Mouse (Mus musculus): ENCODE data around the gene Crabp2. TPM values are rescaled to one million over a fixed set of nuclear protein-coding genes. Genes with fewer than 3 reads are reported as not detected.

The Crabp2 gene
- total and polyA plus RNA-seq, 3 experiments, result 0.23 to 1.2 TPM; not detected in 1

GRCm38 (mm10) chr3:87944838-87945600, 3.4 kb upstream of the Crabp2 start:
- Histone ChIP-seq H3K9ac (ENCODE audit: control insufficient read depth, low read depth, low read length, poor library complexity, severe bottlenecking) (no peak overlapping the region), H3K79me2 (ENCODE audit: control insufficient read depth, insufficient read depth, low read length, poor library complexity) (no peaks in the 10 kb centered on the region), H3K4me1 (ENCODE audit: control insufficient read depth in 1 of 2, insufficient read depth in 2 of 2, low read length in 2 of 2) (no peaks in the 10 kb centered on the region), H3K27ac (ENCODE audit: control insufficient read depth, low read depth, low read length) (no peak overlapping the region), H3K4me3 (ENCODE audit: control insufficient read depth in 1 of 2, insufficient read depth in 1 of 2, low read depth in 2 of 2, low read length in 2 of 2) (no peak overlapping the region), H3K36me3 (ENCODE audit: control insufficient read depth in 1 of 2, insufficient read depth in 2 of 2, low read length in 2 of 2) (peaks cover 0 to 15% of the 10 kb centered on the region in 2 experiments; a peak in 2 of 4 replicates), H3K27me3 (ENCODE audit: control insufficient read depth in 1 of 2, insufficient read depth in 2 of 2, low read length in 2 of 2) (no peaks in the 10 kb centered on the region), H3K9me3 (replicated peaks; ENCODE audit: insufficient read depth, low read length) (no peaks in the 10 kb centered on the region)
- DNase-seq (ENCODE audit: low read depth, low spot score), result no peak
- TF ChIP-seq ELF1 (IDR thresholded peaks at IDR 0.05; ENCODE audit: low read depth, low read length), result no peak
- no peak for TF ChIP-seq HCFC1 (IDR thresholded peaks at IDR 0.05; ENCODE audit: low read depth, low read length)
- no peak for TF ChIP-seq CTCF (IDR thresholded peaks at IDR 0.05 in 2 of 3, conservative IDR thresholded peaks at IDR 0.05 in 1 of 3; ENCODE audit: control insufficient read depth in 1 of 3, insufficient read depth in 1 of 3, low read depth in 2 of 3, low read length in 3 of 3, poor library complexity in 1 of 3, severe bottlenecking in 1 of 3)
- TF ChIP-seq TCF12 (IDR thresholded peaks at IDR 0.05; ENCODE audit: low read depth, low read length), result no peak
- no peak for TF ChIP-seq ZKSCAN1 (IDR thresholded peaks at IDR 0.05; ENCODE audit: low read depth, low read length)
- no peak for TF ChIP-seq JUND (IDR thresholded peaks at IDR 0.05; ENCODE audit: low read depth, low read length)
- TF ChIP-seq TAL1 (IDR thresholded peaks at IDR 0.05; ENCODE audit: low read length), result no peak
- no peak for TF ChIP-seq USF1 (IDR thresholded peaks at IDR 0.05; ENCODE audit: low read depth, low read length)
- no peak for TF ChIP-seq CHD2 (IDR thresholded peaks at IDR 0.05; ENCODE audit: low read length)
- TF ChIP-seq RAD21 (IDR thresholded peaks at IDR 0.05; ENCODE audit: low read depth, low read length), result no peak
- TF ChIP-seq MEF2A (IDR thresholded peaks at IDR 0.05; ENCODE audit: extremely low read depth, insufficient replicate concordance, low read depth, low read length, poor library complexity, severe bottlenecking), result no peak
- no peak for TF ChIP-seq POLR2AphosphoS2 (IDR thresholded peaks at IDR 0.05; ENCODE audit: low read length)

DNA sequence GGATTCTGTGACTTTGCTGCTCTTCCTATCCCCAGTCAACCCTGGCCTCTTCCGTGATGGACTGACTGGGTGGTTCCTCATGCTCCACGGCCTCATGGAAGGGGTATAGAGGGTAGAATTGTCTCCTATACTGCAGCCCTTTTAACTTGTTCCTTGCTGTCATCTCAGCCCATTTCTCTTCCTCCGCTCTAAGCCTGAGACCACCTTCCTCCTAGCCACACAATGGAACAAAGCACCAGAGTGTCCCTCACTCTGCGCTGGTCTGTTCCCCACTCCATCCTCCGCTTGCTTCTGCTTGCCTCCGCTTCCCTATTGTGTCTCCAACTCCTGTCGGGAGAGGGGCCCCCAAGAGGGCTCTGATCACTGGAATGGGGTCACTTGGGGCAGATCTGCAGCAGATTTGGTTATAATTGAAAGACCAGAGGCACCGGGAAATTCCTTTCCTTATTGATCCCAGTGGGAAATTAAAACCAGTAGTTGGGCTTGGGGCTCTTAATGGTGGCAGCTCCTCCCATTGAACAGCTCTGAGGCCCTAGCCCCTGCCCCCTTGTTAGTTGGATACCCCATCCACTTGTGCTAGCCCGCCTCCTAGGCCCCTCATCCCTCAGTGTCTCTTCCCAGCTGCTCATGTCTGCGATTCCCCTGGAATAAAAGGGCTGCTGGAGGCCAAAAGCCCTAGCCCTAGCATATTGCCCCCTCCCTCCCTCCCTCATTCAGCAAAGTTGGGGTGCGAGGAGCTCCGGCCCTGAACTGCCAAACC, 2.5 kb upstream of the Crabp2 start:
- H3K27me3 ChIP-seq (ENCODE audit: control insufficient read depth in 1 of 2, insufficient read depth in 2 of 2, low read length in 2 of 2), result no peaks in the 10 kb centered on the region
- H3K4me1 ChIP-seq (ENCODE audit: control insufficient read depth in 1 of 2, insufficient read depth in 2 of 2, low read length in 2 of 2), result no peaks in the 10 kb centered on the region
- DNase-seq (ENCODE audit: low read depth, low spot score), result no peak
- no peaks in the 10 kb centered on the region for H3K9me3 ChIP-seq (replicated peaks; ENCODE audit: insufficient read depth, low read length)
- H3K9ac ChIP-seq (ENCODE audit: control insufficient read depth, low read depth, low read length, poor library complexity, severe bottlenecking), result no peak overlapping the region
- H3K79me2 ChIP-seq (ENCODE audit: control insufficient read depth, insufficient read depth, low read length, poor library complexity), result no peaks in the 10 kb centered on the region
- H3K27ac ChIP-seq (ENCODE audit: control insufficient read depth, low read depth, low read length), result no peak overlapping the region
- peaks cover 0 to 11% of the 10 kb centered on the region in 2 experiments; a peak in 2 of 4 replicates for H3K36me3 ChIP-seq (ENCODE audit: control insufficient read depth in 1 of 2, insufficient read depth in 2 of 2, low read length in 2 of 2)
- no peak for TF ChIP-seq NRF1 (IDR thresholded peaks at IDR 0.05; ENCODE audit: insufficient read depth, low read depth, low read length, poor library complexity, severe bottlenecking)
- no peak for TF ChIP-seq NELFE (IDR thresholded peaks at IDR 0.05; ENCODE audit: low read depth, low read length)
- TF ChIP-seq POLR2A (IDR thresholded peaks at IDR 0.05; ENCODE audit: control insufficient read depth in 1 of 2, insufficient read depth in 1 of 2, low read depth in 1 of 2, low read length in 2 of 2, poor library complexity in 1 of 2), result 0 out of 4 replicates have a peak, but pooled peaks of 1 of the 2 experiments have one; percentile 7
- no peak for TF ChIP-seq TAL1 (IDR thresholded peaks at IDR 0.05; ENCODE audit: low read length)
- TF ChIP-seq CHD1 (IDR thresholded peaks at IDR 0.05; ENCODE audit: low read depth, low read length), result no peak
- no peak for TF ChIP-seq MXI1 (IDR thresholded peaks at IDR 0.05; ENCODE audit: low read depth, low read length)
- TF ChIP-seq CTCF (IDR thresholded peaks at IDR 0.05 in 2 of 3, conservative IDR thresholded peaks at IDR 0.05 in 1 of 3; ENCODE audit: control insufficient read depth in 1 of 3, insufficient read depth in 1 of 3, low read depth in 2 of 3, low read length in 3 of 3, poor library complexity in 1 of 3, severe bottlenecking in 1 of 3), result no peak
- H3K4me3 ChIP-seq (ENCODE audit: control insufficient read depth in 1 of 2, insufficient read depth in 1 of 2, low read depth in 2 of 2, low read length in 2 of 2), result no peak overlapping the region
